Mouse (Mus musculus) spleen, postnatal 14 days (tissue): Measurements from ENCODE around the gene Rad51ap1.

ENCODE experiments used
- DNase-seq, 2 experiments: peaks; one replicate each; pipeline ENCODE4 v3.0.0; 2021 to 2022; ENCODE audit warnings: low spot score in 2 of 2

Rad51ap1 gene

DNA sequence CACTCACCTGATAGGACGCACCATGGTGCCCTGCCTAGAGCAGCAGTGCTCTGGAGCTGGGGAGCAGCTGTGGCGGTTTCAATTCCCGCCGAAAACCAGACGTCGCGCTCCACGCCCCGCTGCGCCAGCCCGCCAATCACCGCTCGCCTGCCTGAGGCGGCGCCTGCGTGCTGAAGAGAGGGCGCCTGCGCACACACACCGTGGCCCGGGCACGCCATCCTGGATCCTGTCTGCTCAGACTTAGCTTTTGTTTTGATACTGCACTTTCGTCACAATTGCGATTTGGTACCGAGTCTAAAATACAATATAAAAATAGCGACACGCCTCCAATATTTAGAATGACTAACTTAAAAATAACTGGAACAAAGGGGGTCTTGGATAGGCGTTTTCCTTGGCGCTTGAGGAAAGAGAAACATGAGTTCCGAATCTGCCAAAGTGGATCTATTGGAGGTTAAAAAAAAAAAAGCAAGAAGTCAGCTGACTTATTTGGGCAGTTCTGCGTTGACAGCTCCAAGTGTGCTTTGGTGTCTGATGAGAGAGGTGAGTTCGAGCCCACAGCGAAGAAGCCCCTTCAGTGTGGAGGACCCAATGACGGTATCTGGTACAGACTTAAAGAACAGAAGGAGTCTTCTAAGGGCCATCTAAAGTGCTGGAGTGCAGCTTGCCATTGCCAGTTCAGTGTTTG, at the start of gene Rad51ap1, which contains the start of gene D6Wsu163e:
Gene Rad51ap1 (minus strand): TSS at position 101 of the 685 bp plus-strand sequence.
Gene D6Wsu163e (plus strand): TSS at position 476 of the 685 bp plus-strand sequence.
- peak; percentile 89 to 91 for DNase-seq

- DNase-seq = no peak
These were observed 42.3 kb upstream of the Rad51ap1 start for GRCm38 (mm10) chr6:126981539-126982234.

- DNase-seq = no peak
These were observed 27.0 kb upstream of the Rad51ap1 start for GRCm38 (mm10) chr6:126966241-126967026.

DNA sequence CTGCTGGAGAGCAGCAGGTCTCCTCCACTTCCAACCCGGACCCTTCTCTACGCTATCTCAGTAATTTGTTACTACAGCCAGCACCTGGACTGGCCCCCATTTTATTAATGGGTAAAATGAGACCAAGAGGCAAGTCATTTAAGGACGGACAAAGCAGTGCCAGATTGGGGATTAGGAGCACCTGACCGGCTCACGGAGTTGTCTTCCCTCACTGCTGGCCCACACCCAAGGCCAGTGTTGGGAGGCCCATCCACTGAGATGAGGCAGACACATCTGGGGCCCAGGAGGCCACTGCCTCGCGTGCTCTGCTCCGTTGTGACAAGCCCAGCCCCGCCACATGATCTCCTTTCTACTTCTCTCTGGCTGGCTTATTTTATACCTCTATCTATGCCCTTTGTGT, 24.0 kb upstream of the Rad51ap1 start:
- DNase-seq = no peak

GRCm38 (mm10) chr6:126962709-126963108, 23.3 kb upstream of the Rad51ap1 start:
- DNase-seq = no peak

GRCm38 (mm10) chr6:126961371-126962018, 22.1 kb upstream of the Rad51ap1 start:
- no peak for DNase-seq

DNA sequence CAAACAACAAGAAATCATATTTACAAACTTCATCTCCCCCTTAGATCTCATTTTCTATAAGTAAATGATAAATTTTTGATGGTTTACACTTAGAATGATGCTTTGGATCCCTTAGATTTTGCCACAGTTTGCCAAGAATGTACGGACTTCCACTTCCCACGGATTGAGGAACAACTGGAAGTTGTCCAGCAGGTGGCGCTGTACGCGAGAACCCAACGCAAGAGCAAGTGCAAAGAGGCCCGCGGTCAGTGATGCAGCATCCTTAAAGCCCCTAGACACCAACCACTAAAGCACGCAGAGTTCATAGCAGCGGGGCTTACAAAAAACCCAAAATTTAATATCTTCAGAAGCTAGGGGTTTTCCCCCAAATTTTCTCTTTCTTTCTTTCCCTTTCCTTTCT, 16.3 kb upstream of the Rad51ap1 start:
- peak; percentile 29 to 67 for DNase-seq

- no peak for DNase-seq
These were observed 8.9 kb upstream of the Rad51ap1 start for GRCm38 (mm10) chr6:126948336-126948735.

DNA sequence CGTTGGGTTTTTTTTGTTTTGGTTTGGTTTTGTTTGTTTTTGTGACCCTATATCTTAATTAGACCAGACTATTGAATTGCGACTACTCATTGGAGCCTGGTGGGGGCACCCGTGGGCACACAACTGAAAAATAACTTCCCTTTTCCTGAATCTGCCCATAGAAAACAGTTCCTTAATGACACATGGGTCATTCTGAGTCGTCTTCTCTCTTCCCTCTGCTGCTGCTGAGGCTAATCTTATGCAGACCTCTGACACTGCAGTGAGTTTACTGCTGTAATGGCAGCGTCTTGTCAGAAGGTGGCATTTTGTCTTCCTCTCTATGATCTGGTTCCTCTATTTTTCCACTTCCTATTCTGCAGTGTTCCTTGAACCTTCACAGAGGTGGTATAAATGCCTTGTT, 1.1 kb upstream of the Rad51ap1 start:
- no peak for DNase-seq

DNA sequence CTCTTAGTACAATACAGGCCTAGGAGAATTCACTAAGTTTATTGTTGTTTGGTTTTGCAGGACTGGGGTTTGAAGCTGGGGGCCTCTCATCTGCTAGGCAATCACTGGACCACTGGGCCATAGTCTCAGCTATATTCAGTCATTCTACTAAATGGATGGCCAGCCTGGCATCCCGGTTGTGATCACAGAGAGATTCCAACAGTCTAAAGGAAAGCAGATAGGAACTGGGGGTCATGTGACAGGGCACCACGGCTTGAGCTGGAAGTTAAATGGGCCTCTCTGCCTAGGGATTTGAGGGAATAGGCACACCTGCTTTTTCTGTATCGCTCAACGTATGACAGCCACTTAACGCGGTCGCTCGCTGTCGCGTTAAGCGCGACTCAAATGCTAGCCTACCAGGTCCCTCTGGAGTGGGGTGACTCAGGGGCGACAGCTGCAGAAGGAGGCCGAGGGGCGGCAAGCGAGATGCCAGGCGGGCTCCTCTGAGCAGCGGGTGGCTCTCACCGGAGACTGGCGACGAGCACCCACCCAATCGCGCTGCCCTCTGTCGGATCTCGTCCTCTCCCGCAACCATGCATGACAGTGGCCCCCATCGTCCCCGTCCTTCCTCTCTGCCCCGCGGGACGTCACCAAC, 417 bp downstream of the Rad51ap1 start:
- DNase-seq = no peak

GRCm38 (mm10) chr6:126938047-126938446, 1.3 kb downstream of the Rad51ap1 start:
- no peak for DNase-seq

GRCm38 (mm10) chr6:126932896-126933295, 6.5 kb downstream of the Rad51ap1 start:
- no peak for DNase-seq

GRCm38 (mm10) chr6:126921111-126921881, 18.1 kb downstream of the Rad51ap1 start, which contains the start of gene Dyrk4:
TSS of gene Dyrk4 (minus strand) at chr6:126921839.
- DNase-seq = no peak

DNA sequence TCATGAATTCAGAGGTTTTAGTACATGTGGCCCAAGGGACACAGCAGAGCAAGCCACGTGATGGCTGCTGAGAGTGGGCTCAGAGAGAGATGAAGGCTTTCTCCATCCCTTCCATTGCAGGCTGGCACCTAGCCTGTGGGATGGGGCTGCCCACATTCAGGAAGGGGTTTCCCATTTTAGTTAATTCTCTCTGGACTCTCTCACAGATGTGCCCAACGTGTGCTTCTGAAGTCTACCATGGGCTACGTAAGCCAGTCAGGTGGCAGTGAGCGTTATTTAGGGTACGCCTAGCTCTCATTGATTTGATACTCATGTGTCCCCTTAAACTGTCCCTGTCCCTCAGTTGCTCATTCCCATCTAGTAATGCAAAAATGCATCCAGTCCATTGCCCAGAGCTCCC, 24.5 kb downstream of the Rad51ap1 start:
- no peak for DNase-seq

DNA sequence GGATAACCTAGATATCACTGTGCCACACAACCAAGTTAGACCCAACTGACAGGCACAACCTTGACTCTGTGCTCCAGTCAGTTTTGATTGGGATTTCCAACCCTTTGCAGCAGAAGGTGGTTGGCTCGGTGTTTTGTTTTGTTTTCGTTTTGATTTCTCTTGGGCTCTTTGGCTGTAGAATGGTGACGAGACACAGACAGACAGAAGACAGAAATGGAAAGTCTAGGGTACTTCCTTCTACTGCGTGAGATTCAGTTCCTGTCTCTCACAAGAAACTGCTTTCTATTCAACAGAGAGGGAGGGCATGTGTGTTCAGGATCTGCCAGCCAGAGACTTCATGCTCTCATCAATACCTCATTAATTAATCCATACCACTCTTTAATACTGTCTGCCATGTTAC, 28.7 kb downstream of the Rad51ap1 start:
- DNase-seq = no peak

GRCm38 (mm10) chr6:126907876-126908275, 31.5 kb downstream of the Rad51ap1 start:
- DNase-seq = no peak

- DNase-seq = no peak
These were observed 32.0 kb downstream of the Rad51ap1 start for GRCm38 (mm10) chr6:126907378-126907777.

- no peak for DNase-seq
These were observed 62.3 kb downstream of the Rad51ap1 start for GRCm38 (mm10) chr6:126877118-126877517.
